In genomic region chr12:105086781-105087180, GRCm38 (mm10) we compare ENCODE assay signal across 30 mouse cellular contexts. TPM values are rescaled to one million over a fixed set of nuclear protein-coding genes. Genes with fewer than 3 reads are reported as not detected.
DNase-seq lines count a peak whose midpoint lies in the region; ATAC-seq and TF ChIP-seq lines count a peak whose summit lies in the region.
"Had no signal": no experiment of that assay in that cellular context is flagged by ENCODE, and none has a peak within 500 bp of the region (broad histone marks: within the 10 kb centered on the region; RNA-seq: fewer than 3 reads in every experiment).

No protein-coding gene starts in this region.

- WGBS in lung, postnatal 0 days, result 81% methylated on average over 6 of the region's 6 CpGs

- H3K9ac ChIP-seq in lung, postnatal 0 days (replicated peaks; ENCODE audit: low read depth), result no peak overlapping the region
- H3K9ac ChIP-seq: heart, embryonic 13.5 days; hindbrain, embryonic 14.5 days had no signal

- no peak overlapping the region for H3K27ac ChIP-seq in lung, postnatal 0 days (ENCODE audit: low read length)
- H3K27ac ChIP-seq: heart, adult 2 months; heart, embryonic 10.5 days; heart, embryonic 13.5 days; hindbrain, embryonic 14.5 days had no signal

- peak; percentile 17 for DNase-seq in cerebellum, adult 11 months
- DNase-seq in cerebellum, postnatal 4 days (ENCODE audit: low spot score in 2 of 2), result no peak
- peak; percentile 50 to 53 for DNase-seq in cerebellum, adult 18-20 months
- peak; percentile 48 for DNase-seq in cerebellum, adult 9-10 months
- DNase-seq in cerebellum, postnatal 14 days, result peak; percentile 81 to 83
- no peak for DNase-seq in lung, postnatal 0 days (ENCODE audit: low spot score)
- no peak for DNase-seq in spleen, postnatal 10 days (ENCODE audit: low spot score in 2 of 2)
- no peak for DNase-seq in gastrocnemius, postnatal 25 days
- DNase-seq: adrenal gland, adult 8-10 months; adrenal gland, postnatal 25 days; gastrocnemius, postnatal 36 days; heart, adult 2 months; heart, postnatal 14 days; heart, postnatal 4 days; kidney, adult 2 months had no signal

- no peaks in the 10 kb centered on the region for H3K9me3 ChIP-seq in lung, postnatal 0 days (ENCODE audit: low read length)
- H3K9me3 ChIP-seq: heart, embryonic 10.5 days; heart, embryonic 13.5 days had no signal

- H3K4me2 ChIP-seq in lung, postnatal 0 days (replicated peaks; ENCODE audit: low read depth, low read length), result no peak overlapping the region
- H3K4me2 ChIP-seq: heart, embryonic 13.5 days; hindbrain, embryonic 14.5 days had no signal

- no peak for ATAC-seq in lung, postnatal 0 days
- ATAC-seq: activated CD4-positive, CD25-positive, alpha-beta regulatory T cell, adult 4 months; forebrain, embryonic 14.5 days; intestine, postnatal 0 days had no signal

- H3K27me3 ChIP-seq in lung, postnatal 0 days (replicated peaks; ENCODE audit: insufficient read depth, low read length), result no peaks in the 10 kb centered on the region
- H3K27me3 ChIP-seq: heart, embryonic 13.5 days had no signal

- no peak overlapping the region for H3K4me3 ChIP-seq in lung, postnatal 0 days (ENCODE audit: low read depth, low read length)
- H3K4me3 ChIP-seq: heart, adult 2 months; heart, embryonic 10.5 days; heart, embryonic 13.5 days had no signal

- H3K4me1 ChIP-seq in lung, postnatal 0 days (ENCODE audit: insufficient read depth, low read depth, low read length), result no peaks in the 10 kb centered on the region
- H3K4me1 ChIP-seq: heart, embryonic 10.5 days; heart, embryonic 13.5 days had no signal

- no peak for TF ChIP-seq EP300 in lung, postnatal 0 days (IDR thresholded peaks at IDR 0.05)

- no peak for TF ChIP-seq CTCF in lung, postnatal 0 days (IDR thresholded peaks at IDR 0.05)

- no peaks in the 10 kb centered on the region for H3K36me3 ChIP-seq in lung, postnatal 0 days (ENCODE audit: insufficient read depth, low read length)
- H3K36me3 ChIP-seq: heart, embryonic 10.5 days; heart, embryonic 13.5 days had no signal

RNA-seq across cellular contexts. Expression of gene Glrx5, which starts 54.3 kb away (rescaled TPM):
- polyA plus RNA-seq in lung, postnatal 0 days (2015; fragmentation: Nextera tagmentation; extraction: Ambion mirVana), result 126 and 127 TPM in 2 replicates
- 10 to 100 TPM; 63.5 to 64.9 TPM for total RNA-seq in gastrocnemius, postnatal 25 days (2021)

RNA-seq across cellular contexts. Expression of gene Tcl1b2, which starts 59.0 kb away (rescaled TPM):
- polyA plus RNA-seq in lung, postnatal 0 days (2015; fragmentation: Nextera tagmentation; extraction: Ambion mirVana), result not detected in 2 replicates
- not detected for total RNA-seq in gastrocnemius, postnatal 25 days (2021)
- total RNA-seq: adrenal gland, adult 8-10 months; adrenal gland, postnatal 25 days; ES-E14; gastrocnemius, adult 8-10 months; gastrocnemius, postnatal 36 days; granulocyte monocyte progenitor cell, adult 5-6 weeks; heart, adult 2 months; heart, postnatal 14 days; heart, postnatal 4 days had no signal
- polyA plus RNA-seq: activated CD4-positive, CD25-positive, alpha-beta regulatory T cell, adult 4 months; embryonic facial prominence, embryonic 11.5 days; embryonic facial prominence, embryonic 14.5 days; forebrain, embryonic 11.5 days; forebrain, embryonic 14.5 days; heart, adult 2 months; heart, embryonic 10.5 days; heart, embryonic 13.5 days; heart, embryonic 16.5 days; hindbrain, embryonic 11.5 days; hindbrain, embryonic 14.5 days; intestine, embryonic 14.5 days; intestine, postnatal 0 days; kidney, adult 2 months had no signal

Comparison
In these comparisons a context has a peak if more than half of its experiments do, and no peak if none do; other contexts are left out.
1. DNase-seq: peak in cerebellum, adult 11 months (single experiment), cerebellum, adult 18-20 months (2 of 2), cerebellum, adult 9-10 months (single experiment) and cerebellum, postnatal 14 days (2 of 2); none in cerebellum, postnatal 4 days (0 of 2), lung, postnatal 0 days (single experiment), spleen, postnatal 10 days (0 of 2) and gastrocnemius, postnatal 25 days (single experiment).